Mouse (Mus musculus) cerebellum, adult 2 months (tissue): ENCODE measurements around the gene Runx2. TPM values are rescaled to one million over a fixed set of nuclear protein-coding genes. Genes with fewer than 3 reads are reported as not detected.

Experiments
- DNase-seq, 2 experiments: peaks; one replicate each; pipeline ENCODE4 v3.0.0; 2021
- H3K27ac ChIP-seq: fragments of 200-500 bp; 2 replicates; pipeline ENCODE4 v1.5.1; 2012; ENCODE audit warnings: low read length, control low read depth, inconsistent platforms; ENCODE audit not compliant: insufficient read depth
- H3K27me3 ChIP-seq: fragments of 200-500 bp; 2 replicates; pipeline ENCODE4 v1.6.1; 2012; ENCODE audit warnings: inconsistent platforms, mild to moderate bottlenecking, low read length, moderate library complexity; ENCODE audit not compliant: control insufficient read depth, insufficient read depth
- H3K4me1 ChIP-seq: fragments of 200-500 bp; 2 replicates; pipeline ENCODE4 v1.6.1; 2011; ENCODE audit warnings: low read length; ENCODE audit not compliant: control insufficient read depth, insufficient read depth
- H3K4me3 ChIP-seq: fragments of 200-500 bp; replicated peaks from 2 replicates; pipeline ENCODE3; 2011; ENCODE audit warnings: mild to moderate bottlenecking, low read depth, low read length, control low read depth; ENCODE audit not compliant: insufficient read depth
- CTCF ChIP-seq: fragments of 200-500 bp; IDR thresholded peaks from 2 replicates; pipeline ENCODE4 v1.5.1; 2011; ENCODE audit warnings: low read depth, mild to moderate bottlenecking, control low read depth, low read length, moderate library complexity, borderline replicate concordance; ENCODE audit not compliant: insufficient read depth
- POLR2A ChIP-seq: fragments of 200-500 bp; IDR thresholded peaks from 2 replicates; pipeline ENCODE4 v1.6.1; 2011; ENCODE audit warnings: low read length, control low read depth, borderline replicate concordance; ENCODE audit not compliant: insufficient read depth
- WGBS: fragments of 180-500 bp; shearing (Covaris S2); methylation state at CpG from one replicate; pipeline ENCODE4 v1.1.7; 2018; 5-methylcytosine and 5-hydroxymethylcytosine counted together
- polyA plus RNA-seq: library from polyadenylated mRNA; depleted of rRNA; stranded (reverse); fragments of >200 nt; gene quantifications from 2 replicates; pipeline ENCODE4 v1.2.3, GENCODE M21; 2012

Runx2 gene
- polyA plus RNA-seq, 1 experiment = 0.95 TPM

GRCm38 (mm10) chr17:44647916-44648315, 166.7 kb downstream of the Runx2 start:
- 67% methylated on average over 6 of the region's 6 CpGs for WGBS
- H3K27me3 ChIP-seq = no peaks in the 10 kb centered on the region
- TF ChIP-seq CTCF (no peak), POLR2A (no peak)
- peaks cover 6% of the 10 kb centered on the region for H3K4me1 ChIP-seq
- H3K27ac ChIP-seq = no peak overlapping the region
- DNase-seq = no peak
- H3K4me3 ChIP-seq = no peak overlapping the region

GRCm38 (mm10) chr17:44645146-44645545, 169.5 kb downstream of the Runx2 start:
- Histone ChIP-seq H3K4me3 (no peak overlapping the region), H3K27me3 (no peaks in the 10 kb centered on the region), H3K27ac (no peak overlapping the region), H3K4me1 (peaks cover 6% of the 10 kb centered on the region)
- DNase-seq = no peak
- 94% methylated on average over 8 of the region's 8 CpGs for WGBS
- TF ChIP-seq POLR2A = no peak
- TF ChIP-seq CTCF = no peak

- Histone ChIP-seq H3K4me3 (no peak overlapping the region), H3K4me1 (no peaks in the 10 kb centered on the region), H3K27ac (no peak overlapping the region), H3K27me3 (no peaks in the 10 kb centered on the region)
- WGBS = 95% methylated on average over 6 of the region's 6 CpGs
- no peak for DNase-seq
- TF ChIP-seq CTCF (no peak), POLR2A (no peak)
These were observed 171.3 kb downstream of the Runx2 start for GRCm38 (mm10) chr17:44643260-44643659.

- Histone ChIP-seq H3K27ac (no peak overlapping the region), H3K27me3 (no peaks in the 10 kb centered on the region), H3K4me3 (no peak overlapping the region), H3K4me1 (no peaks in the 10 kb centered on the region)
- 84% methylated on average over 4 of the region's 4 CpGs for WGBS
- TF ChIP-seq CTCF = no peak
- TF ChIP-seq POLR2A = no peak
- no peak for DNase-seq
These were observed 172.5 kb downstream of the Runx2 start for GRCm38 (mm10) chr17:44642126-44642525.

GRCm38 (mm10) chr17:44640910-44641309, 173.7 kb downstream of the Runx2 start:
- no peaks in the 10 kb centered on the region for H3K27me3 ChIP-seq
- H3K27ac ChIP-seq = no peak overlapping the region
- no peak for TF ChIP-seq CTCF
- no peak for TF ChIP-seq POLR2A
- H3K4me1 ChIP-seq = no peaks in the 10 kb centered on the region
- no peak for DNase-seq
- no peak overlapping the region for H3K4me3 ChIP-seq
- 91% methylated on average over 3 of the region's 3 CpGs for WGBS

GRCm38 (mm10) chr17:44639446-44639845, 175.2 kb downstream of the Runx2 start:
- Histone ChIP-seq H3K27ac (no peak overlapping the region), H3K4me3 (no peak overlapping the region), H3K4me1 (no peaks in the 10 kb centered on the region), H3K27me3 (no peaks in the 10 kb centered on the region)
- DNase-seq = no peak
- 94% methylated on average over 14 of the region's 14 CpGs for WGBS
- no peak for TF ChIP-seq POLR2A
- TF ChIP-seq CTCF = no peak

GRCm38 (mm10) chr17:44637181-44637880, 177.3 kb downstream of the Runx2 start:
- WGBS = 77% methylated on average over 10 of the region's 10 CpGs
- no peaks in the 10 kb centered on the region for H3K4me1 ChIP-seq

GRCm38 (mm10) chr17:44634486-44634885, 180.1 kb downstream of the Runx2 start:
- no peak overlapping the region for H3K27ac ChIP-seq
- 70% methylated on average over 5 of the region's 5 CpGs for WGBS
- no peak for DNase-seq
- TF ChIP-seq CTCF (no peak), POLR2A (no peak)
- no peak overlapping the region for H3K4me3 ChIP-seq
- H3K4me1 ChIP-seq = no peaks in the 10 kb centered on the region
- H3K27me3 ChIP-seq = no peaks in the 10 kb centered on the region

More at GRCm38 (mm10) chr17:44637181-44637880, 177.3 kb downstream of the Runx2 start:
- H3K4me3 ChIP-seq = no peak overlapping the region
- no peaks in the 10 kb centered on the region for H3K27me3 ChIP-seq
- H3K27ac ChIP-seq = no peak overlapping the region
- no peak for DNase-seq
- no peak for TF ChIP-seq POLR2A
- TF ChIP-seq CTCF = no peak
